ENCODE assay signal across 24 mouse cellular contexts in genomic region chr8:102331151-102331550, GRCm38 (mm10).
"Had no signal": no experiment of that assay in that cellular context is flagged by ENCODE, and none has a peak within 500 bp of the region (broad histone marks: within the 10 kb centered on the region; RNA-seq: fewer than 3 reads in every experiment).

No protein-coding gene starts in this region.

- H3K36me3 ChIP-seq: limb, embryonic 12.5 days; limb, embryonic 15.5 days; midbrain, embryonic 13.5 days; neural tube, embryonic 12.5 days; neural tube, embryonic 15.5 days had no signal

- DNase-seq: kidney, adult 2 months; kidney, postnatal 10 days; kidney, postnatal 36 days; layer of hippocampus, postnatal 36 days; left cerebral cortex, postnatal 4 days; liver, postnatal 0 days; lung, embryonic 14.5 days; right cerebral cortex, adult 18-20 months; right cerebral cortex, postnatal 14 days; right cerebral cortex, postnatal 4 days; thymus, adult 2 months; thymus, postnatal 14 days; thymus, postnatal 4 days had no signal

- ATAC-seq: liver, postnatal 0 days; lung, postnatal 0 days; midbrain, embryonic 13.5 days had no signal

- H3K9ac ChIP-seq: limb, embryonic 12.5 days; limb, embryonic 15.5 days; liver, embryonic 14.5 days; liver, postnatal 0 days; lung, embryonic 14.5 days; midbrain, embryonic 13.5 days; neural tube, embryonic 12.5 days; neural tube, embryonic 15.5 days had no signal

- H3K27ac ChIP-seq: left cerebral cortex, adult 2 months; limb, embryonic 12.5 days; limb, embryonic 15.5 days; liver, embryonic 14.5 days; macrophage; midbrain, embryonic 13.5 days; neural tube, embryonic 12.5 days; neural tube, embryonic 15.5 days; stomach, postnatal 0 days had no signal

- H3K9me3 ChIP-seq: limb, embryonic 12.5 days; limb, embryonic 15.5 days; midbrain, embryonic 13.5 days; neural tube, embryonic 12.5 days; neural tube, embryonic 15.5 days had no signal

- H3K4me2 ChIP-seq: limb, embryonic 12.5 days; limb, embryonic 15.5 days; liver, embryonic 11.5 days; lung, embryonic 14.5 days; midbrain, embryonic 13.5 days; neural tube, embryonic 12.5 days; neural tube, embryonic 15.5 days had no signal

- H3K4me3 ChIP-seq: left cerebral cortex, adult 2 months; limb, embryonic 12.5 days; limb, embryonic 15.5 days; midbrain, embryonic 13.5 days; neural tube, embryonic 12.5 days; neural tube, embryonic 15.5 days had no signal

- H3K27me3 ChIP-seq: limb, embryonic 12.5 days; limb, embryonic 15.5 days; midbrain, embryonic 13.5 days; neural tube, embryonic 12.5 days; neural tube, embryonic 15.5 days had no signal

- H3K4me1 ChIP-seq: limb, embryonic 15.5 days; midbrain, embryonic 13.5 days; neural tube, embryonic 12.5 days; neural tube, embryonic 15.5 days had no signal
